Mouse (Mus musculus): Measurements from ENCODE around the gene Kpnb1.

DNA sequence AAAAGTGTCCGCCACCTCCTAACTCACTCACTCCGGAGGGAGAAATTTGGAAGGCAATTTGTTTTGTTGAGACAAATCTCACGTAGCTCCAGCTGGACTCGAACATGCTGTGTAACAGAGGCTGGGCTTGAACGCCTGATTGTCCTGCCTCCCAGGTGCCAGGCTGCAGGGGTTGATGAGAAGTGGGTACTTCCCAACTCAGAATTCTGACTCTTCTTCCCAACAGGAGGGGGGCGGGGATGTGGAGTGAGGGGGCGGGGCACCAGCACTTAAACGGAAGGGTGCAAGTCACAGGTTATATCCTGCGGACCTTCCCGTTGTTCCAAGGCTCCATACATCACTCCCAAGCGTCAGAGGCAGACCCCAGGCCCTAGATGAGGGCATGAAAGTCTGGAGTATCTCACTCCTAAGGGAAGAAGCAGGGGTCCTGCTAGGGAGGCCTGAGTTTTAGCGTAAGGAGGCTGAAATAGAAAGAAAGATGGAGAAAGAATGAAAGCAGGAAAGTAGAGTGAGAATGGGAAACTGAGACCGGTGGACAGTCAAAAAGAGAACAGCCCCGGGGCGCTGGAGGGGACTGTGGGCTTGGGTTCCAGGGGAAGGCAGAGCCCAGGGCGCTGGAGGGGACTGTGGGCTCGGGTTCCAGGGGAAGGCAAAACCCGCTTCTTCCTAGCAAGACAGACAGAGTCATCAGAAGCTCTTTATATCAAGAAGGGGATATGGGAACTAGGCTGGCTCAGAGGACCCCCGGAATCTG lies 60.0 kb downstream of the Kpnb1 start:
- TF ChIP-seq CTCF (IDR thresholded peaks at IDR 0.05; ENCODE audit: low read depth): no peak
- no peak for TF ChIP-seq EP300 (IDR thresholded peaks at IDR 0.05; ENCODE audit: low read depth)
